Mouse (Mus musculus): ENCODE results near the gene Gm11172. TPM values are rescaled to one million over a fixed set of nuclear protein-coding genes. Genes with fewer than 3 reads are reported as not detected.

Gm11172 gene
- polyA plus RNA-seq, 1 experiment, result not detected

DNA sequence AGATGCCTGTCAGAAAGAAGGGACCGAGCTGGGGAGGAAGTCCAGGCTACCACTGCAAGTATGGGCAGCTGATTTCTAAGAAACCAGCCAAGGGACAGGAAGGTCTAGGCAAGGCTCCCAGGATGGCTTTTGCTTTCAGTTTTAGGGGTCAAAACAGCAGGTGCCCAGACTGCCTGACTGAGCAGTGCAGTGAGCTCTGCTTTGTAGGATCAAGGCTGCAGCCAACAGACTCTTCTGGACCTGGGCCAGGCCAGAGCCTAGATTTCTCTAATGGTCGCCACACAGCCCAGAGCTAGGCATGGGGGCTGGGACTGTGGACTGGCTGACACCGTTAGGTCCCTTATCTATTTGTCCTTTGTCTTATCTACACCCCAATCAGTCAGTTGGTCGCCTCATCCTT is 38.0 kb upstream of the Gm11172 start:
- Histone ChIP-seq H3K4me3 (replicated peaks; ENCODE audit: extremely low read depth, low read depth, low read length) (no peak overlapping the region), H3K4me1 (ENCODE audit: control insufficient read depth, insufficient read depth, low read length) (0 out of 2 replicates have a peak, but pooled peaks cover 3% of the 10 kb centered on the region)
- 53% methylated on average over 4 of the region's 4 CpGs for WGBS
- no peak for DNase-seq
- TF ChIP-seq POLR2A (IDR thresholded peaks at IDR 0.05; ENCODE audit: borderline replicate concordance, extremely low read depth, low read depth, low read length) (no peak), CTCF (IDR thresholded peaks at IDR 0.05; ENCODE audit: insufficient read depth, low read length) (no peak)

GRCm38 (mm10) chr16:10776322-10776721 is 36.4 kb upstream of the Gm11172 start:
- no peak overlapping the region for H3K4me3 ChIP-seq (replicated peaks; ENCODE audit: extremely low read depth, low read depth, low read length)
- DNase-seq, result no peak
- 43% methylated on average over 7 of the region's 7 CpGs for WGBS
- no peak for TF ChIP-seq CTCF (IDR thresholded peaks at IDR 0.05; ENCODE audit: insufficient read depth, low read length)
- TF ChIP-seq POLR2A (IDR thresholded peaks at IDR 0.05; ENCODE audit: borderline replicate concordance, extremely low read depth, low read depth, low read length), result no peak
- no peaks in the 10 kb centered on the region for H3K4me1 ChIP-seq (ENCODE audit: control insufficient read depth, insufficient read depth, low read length)

DNA sequence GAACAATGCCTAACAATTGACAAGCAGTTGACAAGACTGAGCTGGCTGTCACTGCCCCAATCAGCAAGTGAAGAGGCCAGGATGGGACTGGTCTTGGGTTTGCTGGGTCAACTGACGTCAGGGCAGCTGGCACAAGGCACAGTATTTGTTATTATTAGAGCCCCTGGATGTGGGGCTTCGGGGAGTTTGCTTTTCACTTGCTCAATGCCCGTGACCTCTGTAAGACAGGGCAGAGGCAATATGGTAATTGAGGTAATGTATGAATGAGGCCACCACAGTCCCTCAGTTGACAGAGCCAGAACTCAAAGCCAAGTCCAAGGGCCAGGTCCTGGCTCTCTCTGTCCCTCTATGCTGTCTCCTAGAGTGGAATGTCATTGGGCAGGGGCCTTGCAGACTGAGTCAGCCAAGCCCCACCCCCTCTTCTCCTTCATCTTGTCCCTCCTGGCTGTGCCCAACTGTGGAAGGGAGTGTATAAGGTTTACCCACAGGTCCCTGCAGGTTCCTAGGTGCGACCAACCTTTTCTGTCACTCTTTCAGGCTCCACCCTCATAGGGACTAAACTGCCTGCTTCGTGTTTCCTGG is 35.0 kb upstream of the Gm11172 start:
- TF ChIP-seq POLR2A (IDR thresholded peaks at IDR 0.05; ENCODE audit: borderline replicate concordance, extremely low read depth, low read depth, low read length), result no peak
- H3K4me1 ChIP-seq (ENCODE audit: control insufficient read depth, insufficient read depth, low read length), result no peaks in the 10 kb centered on the region; the same call in 1 of the 2 replicates
- no peak for DNase-seq
- H3K4me3 ChIP-seq (replicated peaks; ENCODE audit: extremely low read depth, low read depth, low read length), result no peak overlapping the region
- WGBS, result 59% methylated on average over 5 of the region's 5 CpGs

- no peak for DNase-seq
- WGBS, result 81% methylated on average over 5 of the region's 5 CpGs
Observed at GRCm38 (mm10) chr16:10780631-10781120, 32.0 kb upstream of the Gm11172 start.

DNA sequence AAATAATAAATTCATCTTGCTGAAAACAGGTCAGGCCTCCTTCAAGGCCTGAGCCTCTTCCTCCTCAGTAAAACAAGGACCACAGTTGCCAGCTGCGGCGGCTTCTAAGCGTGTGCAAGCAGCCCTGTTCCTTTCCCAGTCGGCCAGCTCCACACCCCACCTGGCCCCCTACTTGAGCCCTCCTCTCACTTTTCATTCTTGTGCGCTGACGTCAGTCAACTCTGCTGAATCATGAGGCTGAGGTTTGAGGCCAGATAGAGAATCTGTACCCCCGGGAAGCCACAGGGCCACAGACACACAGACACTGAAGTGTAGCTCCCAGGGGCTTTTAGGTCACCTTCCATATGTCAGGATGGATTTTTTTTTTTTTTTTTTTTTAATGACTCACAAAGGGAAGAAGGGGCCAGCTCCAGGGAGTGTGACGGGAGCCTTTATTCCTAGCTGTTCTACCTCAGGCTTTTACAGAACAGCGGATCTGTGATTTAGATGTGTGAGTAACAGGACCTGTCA is 30.8 kb upstream of the Gm11172 start:
- WGBS, result 66% methylated on average over 9 of the region's 9 CpGs
- Histone ChIP-seq H3K4me1 (ENCODE audit: control insufficient read depth, insufficient read depth, low read length) (peaks cover 2% of the 10 kb centered on the region), H3K4me3 (replicated peaks; ENCODE audit: extremely low read depth, low read depth, low read length) (no peak overlapping the region)
- TF ChIP-seq CTCF (IDR thresholded peaks at IDR 0.05; ENCODE audit: insufficient read depth, low read length), result no peak
- no peak for TF ChIP-seq POLR2A (IDR thresholded peaks at IDR 0.05; ENCODE audit: borderline replicate concordance, extremely low read depth, low read depth, low read length)
- no peak for DNase-seq

More at GRCm38 (mm10) chr16:10780631-10781120, 32.0 kb upstream of the Gm11172 start:
- Histone ChIP-seq H3K4me1 (ENCODE audit: control insufficient read depth, insufficient read depth, low read length) (no peaks in the 10 kb centered on the region; the same call in none of the 2 replicates), H3K4me3 (replicated peaks; ENCODE audit: extremely low read depth, low read depth, low read length) (no peak overlapping the region)
- no peak for TF ChIP-seq CTCF (IDR thresholded peaks at IDR 0.05; ENCODE audit: insufficient read depth, low read length)
- no peak for TF ChIP-seq POLR2A (IDR thresholded peaks at IDR 0.05; ENCODE audit: borderline replicate concordance, extremely low read depth, low read depth, low read length)

DNA sequence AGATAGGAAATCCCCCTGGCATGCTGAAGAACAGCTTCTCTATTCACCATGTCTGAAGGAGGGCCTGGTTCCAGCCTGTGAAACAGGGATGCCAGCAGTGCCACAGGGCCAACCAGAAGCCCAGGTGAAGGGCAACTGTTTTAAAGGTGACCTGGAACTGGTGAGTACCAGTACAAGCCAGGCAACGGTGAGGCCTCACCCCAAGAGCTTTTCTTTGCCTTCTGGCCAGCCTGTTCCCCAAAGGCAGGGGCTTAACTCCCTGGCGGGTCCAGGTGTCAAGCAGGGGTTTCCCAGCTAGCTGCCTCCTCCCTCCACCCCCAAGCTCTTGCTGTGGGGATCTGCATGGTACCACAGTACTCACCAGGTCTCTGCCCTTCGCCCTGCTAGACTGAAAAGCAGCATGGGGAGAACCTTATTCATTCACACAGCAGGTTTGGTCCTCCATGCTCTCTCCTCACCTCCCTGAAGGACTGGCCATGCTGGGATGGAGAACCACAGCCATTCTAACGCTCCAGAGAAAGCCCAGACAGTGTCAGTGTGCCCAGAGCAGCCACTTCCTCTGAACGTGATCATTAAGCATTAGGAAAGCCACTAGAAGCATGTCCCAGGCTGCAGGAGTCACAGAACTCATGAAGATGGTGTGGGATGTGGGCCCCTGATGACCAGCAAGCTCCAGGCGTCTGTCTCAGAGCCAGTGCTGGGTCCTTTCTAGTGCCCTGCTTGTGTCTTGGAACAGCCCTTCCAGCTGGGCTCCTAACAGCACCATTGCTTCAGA is 30.2 kb upstream of the Gm11172 start:
- WGBS, result 66% methylated on average over 6 of the region's 6 CpGs
- H3K4me3 ChIP-seq (replicated peaks; ENCODE audit: extremely low read depth, low read depth, low read length), result no peak overlapping the region

GRCm38 (mm10) chr16:10783152-10783434 is 29.6 kb upstream of the Gm11172 start:
- TF ChIP-seq CTCF (IDR thresholded peaks at IDR 0.05; ENCODE audit: insufficient read depth, low read length), result no peak
- no peak for TF ChIP-seq POLR2A (IDR thresholded peaks at IDR 0.05; ENCODE audit: borderline replicate concordance, extremely low read depth, low read depth, low read length)
- H3K4me3 ChIP-seq (replicated peaks; ENCODE audit: extremely low read depth, low read depth, low read length), result no peak overlapping the region
- peaks cover 2% of the 10 kb centered on the region for H3K4me1 ChIP-seq (ENCODE audit: control insufficient read depth, insufficient read depth, low read length)
- WGBS, result 13% methylated on average over 1 of the region's 1 CpGs
- no peak for DNase-seq

More for the DNA sequence above, 30.2 kb upstream of the Gm11172 start:
- peaks cover 2% of the 10 kb centered on the region for H3K4me1 ChIP-seq (ENCODE audit: control insufficient read depth, insufficient read depth, low read length)
- no peak for DNase-seq
- TF ChIP-seq POLR2A (IDR thresholded peaks at IDR 0.05; ENCODE audit: borderline replicate concordance, extremely low read depth, low read depth, low read length) (no peak), CTCF (IDR thresholded peaks at IDR 0.05; ENCODE audit: insufficient read depth, low read length) (no peak)

GRCm38 (mm10) chr16:10783451-10783850 is 29.3 kb upstream of the Gm11172 start:
- Histone ChIP-seq H3K4me3 (replicated peaks; ENCODE audit: extremely low read depth, low read depth, low read length) (no peak overlapping the region), H3K4me1 (ENCODE audit: control insufficient read depth, insufficient read depth, low read length) (peaks cover 2% of the 10 kb centered on the region)
- no peak for TF ChIP-seq POLR2A (IDR thresholded peaks at IDR 0.05; ENCODE audit: borderline replicate concordance, extremely low read depth, low read depth, low read length)
- no peak for TF ChIP-seq CTCF (IDR thresholded peaks at IDR 0.05; ENCODE audit: insufficient read depth, low read length)
- DNase-seq, result no peak
- WGBS, result 68% methylated on average over 8 of the region's 8 CpGs

DNA sequence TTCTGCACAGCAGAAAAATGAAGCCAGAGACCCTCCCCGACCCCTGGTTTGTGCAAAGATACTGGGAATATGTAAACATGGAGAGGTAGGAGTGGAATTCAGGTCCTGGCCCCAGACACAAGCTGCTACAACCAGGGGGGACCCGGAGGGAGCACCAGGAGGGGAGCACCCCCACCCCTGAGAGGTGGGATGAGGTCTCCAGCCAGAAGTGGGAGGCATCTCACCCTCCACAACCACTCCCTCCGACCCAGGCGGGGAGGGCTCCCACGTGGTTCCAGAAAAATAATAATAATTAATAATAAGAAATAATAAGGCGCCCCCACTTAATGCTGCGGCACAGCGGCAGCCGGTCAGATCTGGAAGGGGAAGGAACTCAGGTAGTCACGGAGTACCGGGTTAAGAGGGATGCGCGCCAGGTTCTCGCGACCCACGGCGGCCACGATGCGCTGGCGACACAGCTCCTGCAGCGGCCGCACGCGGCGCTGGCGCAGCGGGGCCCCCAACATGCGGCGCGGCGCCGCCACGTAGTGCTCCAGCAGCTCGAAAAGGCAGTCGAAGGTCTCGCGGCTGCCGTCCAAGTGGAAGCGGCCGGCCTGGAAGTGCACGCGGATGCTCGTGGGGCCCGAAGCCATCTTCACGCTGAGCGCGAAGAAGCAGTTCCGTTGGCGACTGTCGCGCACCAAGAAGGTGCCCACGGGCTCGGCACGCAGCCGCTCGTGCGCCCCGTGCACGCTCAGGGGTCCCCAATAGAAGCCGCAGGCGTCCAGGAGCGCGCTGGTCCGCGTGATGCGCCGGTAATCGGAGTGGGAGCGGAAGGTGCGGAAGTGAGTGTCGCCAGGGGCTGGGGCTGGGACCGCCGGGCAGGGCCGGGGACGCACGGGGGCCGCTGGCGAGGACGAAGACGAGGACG is 28.6 kb upstream of the Gm11172 start:
- no peak for DNase-seq
- Histone ChIP-seq H3K4me1 (ENCODE audit: control insufficient read depth, insufficient read depth, low read length) (peaks cover 2% of the 10 kb centered on the region), H3K4me3 (replicated peaks; ENCODE audit: extremely low read depth, low read depth, low read length) (peak overlapping the region; percentile 96)
- TF ChIP-seq POLR2A (IDR thresholded peaks at IDR 0.05; ENCODE audit: borderline replicate concordance, extremely low read depth, low read depth, low read length) (no peak), CTCF (IDR thresholded peaks at IDR 0.05; ENCODE audit: insufficient read depth, low read length) (no peak)
- 3% methylated on average over 81 of the region's 81 CpGs for WGBS
